Mouse (Mus musculus) ovary, postnatal 36 days (tissue): ENCODE data around the gene Pacrg.

Experiments
- DNase-seq: peaks from one replicate; pipeline ENCODE4 v3.0.0; 2022; ENCODE audit warnings: low spot score, mixed read lengths

Gene Pacrg

DNA sequence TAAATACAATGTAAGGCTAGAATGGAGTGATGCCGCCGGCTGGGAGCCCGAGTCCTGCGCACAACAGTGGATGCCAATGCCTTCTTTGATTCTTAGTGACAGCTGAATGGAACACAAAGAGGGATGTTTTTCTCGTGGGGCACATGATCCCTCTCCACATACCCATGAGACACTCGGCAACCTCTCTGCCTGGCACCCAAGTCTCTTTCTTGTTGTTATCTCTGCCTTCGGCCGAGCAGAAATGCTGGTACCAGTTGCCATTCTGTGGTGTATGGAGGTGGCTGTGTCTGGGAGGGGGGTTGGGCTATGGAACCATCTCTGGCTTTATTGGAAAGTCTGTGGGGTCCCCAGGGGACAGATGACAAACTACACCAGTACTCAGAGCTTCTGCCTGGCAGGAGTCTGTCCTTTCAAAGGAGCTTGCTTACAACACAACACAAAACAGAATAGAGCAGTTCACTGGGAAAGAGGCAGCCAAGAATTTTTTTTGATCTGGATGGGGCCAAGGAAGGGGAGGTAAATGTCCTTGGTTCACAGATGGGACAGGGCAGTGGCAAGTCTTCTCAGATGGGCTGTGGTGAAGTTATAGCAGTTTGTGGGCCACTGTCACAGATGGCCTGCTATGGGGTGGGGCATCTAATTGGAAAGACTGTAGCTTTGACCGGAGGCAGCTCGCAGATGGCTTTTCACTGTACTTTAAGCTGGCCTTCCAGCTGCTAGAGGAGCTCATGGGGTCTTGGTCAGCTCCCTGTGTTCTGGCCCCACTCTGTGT is 388.6 kb downstream of the Pacrg start:
- no peak for DNase-seq

DNA sequence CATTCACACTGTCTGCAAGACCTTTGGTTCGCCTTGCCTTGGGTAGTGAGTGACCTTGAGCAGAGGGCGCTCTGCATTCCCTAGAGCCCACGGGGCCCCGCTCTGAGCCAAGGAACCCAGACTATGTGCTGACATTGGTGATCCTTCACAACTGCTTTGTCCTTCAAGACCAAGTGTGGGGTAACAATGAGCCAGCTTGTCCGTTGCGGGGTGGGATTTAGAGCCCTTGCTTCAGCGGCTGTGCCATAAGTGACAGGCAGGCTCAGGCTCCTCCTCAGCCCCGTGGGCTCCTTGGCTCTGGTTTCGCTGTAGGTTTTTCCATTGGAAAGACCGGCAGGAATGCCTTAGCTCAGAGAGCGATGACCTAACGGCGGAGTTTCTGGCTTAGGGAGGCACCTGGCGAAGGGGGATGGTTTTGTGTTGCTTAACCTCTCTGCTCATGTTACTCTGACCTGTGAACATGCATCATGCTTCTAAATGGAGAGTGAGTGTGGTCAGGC is 390.3 kb downstream of the Pacrg start:
- DNase-seq, result no peak

GRCm38 (mm10) chr17:10448417-10448816 is 391.7 kb downstream of the Pacrg start:
- no peak for DNase-seq

DNA sequence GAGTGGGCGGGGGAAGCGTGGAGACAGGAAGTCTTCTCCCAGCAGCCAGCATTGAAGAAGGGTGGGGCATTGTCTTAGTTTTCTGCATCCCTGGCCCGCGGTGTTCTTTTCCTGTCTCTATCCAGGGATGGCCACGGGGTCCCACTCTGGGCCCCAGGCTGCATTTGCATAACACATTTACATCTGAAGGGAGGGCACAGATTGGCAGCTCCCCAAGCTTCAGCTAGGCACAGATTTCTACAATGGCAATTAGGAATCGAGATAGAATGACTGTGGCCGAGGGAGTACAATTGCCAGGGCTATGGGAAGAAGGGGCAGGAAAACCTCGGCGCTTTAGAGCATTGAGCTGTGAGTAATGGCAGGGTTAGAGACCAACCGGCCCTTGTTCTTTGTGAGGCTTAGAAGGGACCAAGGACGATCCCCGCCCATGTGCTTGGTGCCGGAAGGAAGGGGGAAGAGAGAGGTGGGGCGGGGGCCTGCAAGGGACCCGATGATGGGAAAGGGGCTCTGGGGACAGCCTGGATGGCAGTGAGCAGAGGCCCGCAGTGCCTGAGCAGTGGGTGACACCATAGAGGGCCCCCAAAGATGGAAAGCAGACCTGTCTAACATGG is 398.5 kb downstream of the Pacrg start:
- no peak for DNase-seq

DNA sequence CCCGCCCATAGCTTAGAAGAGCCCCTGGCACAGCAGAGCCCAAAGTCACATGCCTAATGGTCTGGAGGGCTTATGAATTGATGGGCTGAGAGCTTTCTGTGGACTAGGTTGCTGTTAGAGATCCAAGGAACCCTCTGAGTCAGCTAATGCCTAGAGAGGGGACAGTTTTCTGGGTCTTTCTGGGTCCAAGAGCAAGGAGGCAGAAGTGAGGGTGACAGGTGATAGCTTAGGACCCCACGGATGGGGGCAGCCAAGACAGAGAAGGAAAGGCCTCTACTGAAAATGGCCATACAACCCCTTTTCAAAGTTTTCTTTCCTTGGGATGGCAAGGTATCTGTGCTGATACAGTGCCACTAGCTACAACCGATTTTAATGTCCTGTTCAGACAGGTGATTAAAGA is 399.1 kb downstream of the Pacrg start:
- DNase-seq, result no peak

DNA sequence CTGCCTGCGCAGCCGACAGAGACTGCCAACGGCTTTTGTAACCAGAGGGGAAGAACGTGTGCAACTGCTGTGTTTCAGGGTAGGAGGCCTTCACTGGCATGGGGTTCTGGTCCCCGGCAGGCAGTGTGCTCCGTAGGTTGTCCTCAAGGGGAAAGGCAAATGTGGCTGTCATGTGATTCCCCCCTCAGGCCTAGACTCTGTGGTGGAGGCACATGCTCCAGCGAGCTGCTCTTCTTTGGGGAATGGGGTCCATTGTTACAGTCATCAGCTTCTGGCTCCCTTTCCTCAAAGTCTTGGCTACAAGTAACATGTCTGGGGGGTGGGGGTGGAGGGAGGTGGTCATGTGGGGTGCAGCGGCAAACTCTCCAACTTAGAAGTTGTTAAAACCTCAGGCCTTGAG is 400.3 kb downstream of the Pacrg start:
- no peak for DNase-seq

- DNase-seq, result no peak
Observed at GRCm38 (mm10) chr17:10434867-10435266, 405.2 kb downstream of the Pacrg start.

GRCm38 (mm10) chr17:10432525-10433180 is 407.5 kb downstream of the Pacrg start:
- DNase-seq, result no peak

- DNase-seq, result no peak
Observed at GRCm38 (mm10) chr17:10431849-10432524, 408.1 kb downstream of the Pacrg start.

DNA sequence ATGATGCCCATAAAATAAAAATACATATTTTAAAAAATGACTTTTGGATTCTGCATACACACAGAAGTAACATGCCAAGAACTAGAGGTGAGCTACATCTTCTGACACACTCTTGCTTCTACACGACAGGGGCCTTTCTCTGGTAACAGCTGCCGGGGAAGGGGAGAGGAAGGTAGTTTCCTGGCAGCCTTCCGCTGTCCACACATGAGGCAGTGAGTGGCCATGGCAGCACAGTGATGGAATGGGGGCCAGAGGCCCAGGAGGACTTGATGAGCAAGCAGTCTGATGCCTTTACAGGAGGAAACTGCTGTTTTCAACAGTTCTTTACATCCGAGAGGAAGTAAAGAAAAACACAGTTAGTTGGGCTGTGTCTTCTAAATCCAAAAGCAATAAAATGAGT is 409.3 kb downstream of the Pacrg start:
- DNase-seq, result no peak

GRCm38 (mm10) chr17:10429406-10429805 is 410.7 kb downstream of the Pacrg start:
- DNase-seq, result no peak

DNA sequence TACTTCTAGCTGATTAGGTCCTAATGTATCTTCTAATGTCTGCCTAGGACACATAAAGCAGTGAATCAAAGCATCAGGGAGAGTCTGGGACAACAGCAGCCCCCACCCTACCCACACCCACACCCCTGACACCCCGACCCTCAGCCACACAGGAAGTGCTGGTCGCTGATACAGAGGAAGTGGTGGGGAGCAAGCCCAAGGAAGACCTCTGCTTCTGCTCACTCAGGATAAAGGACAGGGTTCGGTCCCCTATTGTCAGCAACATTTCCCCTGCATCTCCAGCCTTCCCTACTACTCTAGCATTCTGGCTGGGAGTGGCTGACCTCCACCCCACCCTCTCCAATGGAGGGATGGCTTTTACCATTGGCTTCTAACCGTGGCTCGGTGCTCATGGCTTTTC is 414.8 kb downstream of the Pacrg start:
- no peak for DNase-seq

GRCm38 (mm10) chr17:10417558-10418253 is 422.4 kb downstream of the Pacrg start:
- DNase-seq, result no peak

- no peak for DNase-seq
Observed at GRCm38 (mm10) chr17:10416995-10417394, 423.1 kb downstream of the Pacrg start.

DNA sequence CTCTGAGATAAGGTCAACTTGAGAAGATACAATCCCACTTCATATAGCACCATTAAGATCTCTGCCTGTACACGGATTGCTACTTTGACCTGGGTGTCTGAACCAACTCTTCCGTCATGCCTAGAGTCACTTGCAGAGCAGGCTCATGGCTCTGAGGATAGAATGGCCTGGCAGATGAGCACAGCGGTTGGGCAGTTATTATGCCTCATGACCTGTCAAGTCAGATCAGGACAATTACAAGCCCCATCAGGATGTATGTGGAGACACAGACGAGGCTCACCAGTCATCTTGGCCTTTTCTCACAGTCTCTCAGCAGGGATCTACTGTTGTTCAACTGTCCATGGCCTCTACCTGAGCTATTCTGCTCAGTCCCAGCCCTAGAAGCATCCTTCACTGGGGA is 424.0 kb downstream of the Pacrg start:
- DNase-seq, result no peak

DNA sequence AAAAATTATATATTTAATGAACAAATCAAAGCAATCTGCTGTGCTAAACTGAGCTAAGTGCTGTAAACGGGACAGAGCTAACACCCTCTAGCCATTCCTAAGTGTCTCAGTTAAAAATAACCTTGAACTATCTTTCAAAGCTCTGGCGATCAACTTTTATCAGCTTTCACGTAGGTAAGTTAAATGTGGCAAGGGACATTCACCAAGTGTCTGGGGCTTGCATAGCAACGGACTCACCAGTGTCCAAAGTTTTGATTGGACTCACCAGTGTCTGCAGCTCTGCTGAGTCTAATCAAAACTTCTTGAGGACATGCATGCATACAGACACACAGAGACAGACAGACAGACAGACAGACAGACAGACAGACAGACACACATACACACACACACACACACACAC is 425.7 kb downstream of the Pacrg start:
- no peak for DNase-seq

GRCm38 (mm10) chr17:10413870-10414269 is 426.2 kb downstream of the Pacrg start:
- DNase-seq, result no peak

- no peak for DNase-seq
Observed at GRCm38 (mm10) chr17:10410597-10411476, 429.3 kb downstream of the Pacrg start.

DNA sequence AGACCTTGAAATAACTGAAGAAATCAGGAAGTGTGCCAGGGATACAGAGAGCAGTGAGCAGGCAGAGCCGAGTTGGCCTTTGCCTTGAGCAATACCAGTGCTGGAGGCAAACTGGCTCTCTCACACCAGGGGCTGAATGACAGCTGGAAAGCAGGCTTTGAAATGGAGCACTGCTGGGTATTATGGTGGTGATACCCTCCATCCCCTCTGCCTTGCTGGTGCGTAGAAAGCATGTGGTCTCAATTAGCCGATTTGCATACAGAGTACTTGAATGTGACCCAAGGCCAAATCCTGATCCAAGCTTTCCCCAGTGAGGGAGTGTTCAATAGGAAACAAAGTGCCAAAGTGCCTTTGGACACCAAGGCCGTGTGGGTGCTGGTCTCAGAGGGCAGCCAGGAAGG is 431.4 kb downstream of the Pacrg start:
- no peak for DNase-seq

- peak; percentile 29 for DNase-seq
Observed at GRCm38 (mm10) chr17:10407031-10407722, 432.9 kb downstream of the Pacrg start.
